Mouse (Mus musculus) liver, adult 2 months (tissue): ENCODE measurements around the gene Olfr625-ps1.

Experiments used
- CTCF ChIP-seq: fragments of 200-500 bp; IDR thresholded peaks from 2 replicates; pipeline ENCODE4 v1.5.1; 2011; ENCODE audit warnings: low read depth, low read length, control low read depth
- POLR2A ChIP-seq: fragments of 200-500 bp; IDR thresholded peaks from 2 replicates; pipeline ENCODE4 v1.6.1; 2011; ENCODE audit warnings: low read length, control low read depth; ENCODE audit not compliant: insufficient read depth; ENCODE audit errors: extremely low read depth

- TF ChIP-seq CTCF, result no peak
- no peak for TF ChIP-seq POLR2A
Observed at GRCm38 (mm10) chr7:103663598-103663997, 18.9 kb upstream of the Olfr625-ps1 start, which contains the start of gene Olfr623.
